Mouse (Mus musculus): ENCODE data around the gene Fam43a. TPM values are rescaled to one million over a fixed set of nuclear protein-coding genes. Genes with fewer than 3 reads are reported as not detected.

The Fam43a gene
- total RNA-seq (2021), result 10 to 100 TPM; 17.3 to 18.1 TPM
- long read RNA-seq, experiment 1, transcript Fam43a-201 (1 exons, 3,075 nt), result major isoform, 15 of 16 reads
- long read RNA-seq, experiment 1, partial matches to known transcripts, result 0 of 16 reads
- long read RNA-seq, experiment 1, other reads (novel, unspliced or antisense), result 1 of 16 reads
- long read RNA-seq, experiment 2, transcript Fam43a-201 (1 exons, 3,075 nt), result major isoform, 17 of 17 reads
- long read RNA-seq, experiment 2, partial matches to known transcripts, result 0 of 17 reads
- long read RNA-seq, experiment 2, other reads (novel, unspliced or antisense), result 0 of 17 reads

DNA sequence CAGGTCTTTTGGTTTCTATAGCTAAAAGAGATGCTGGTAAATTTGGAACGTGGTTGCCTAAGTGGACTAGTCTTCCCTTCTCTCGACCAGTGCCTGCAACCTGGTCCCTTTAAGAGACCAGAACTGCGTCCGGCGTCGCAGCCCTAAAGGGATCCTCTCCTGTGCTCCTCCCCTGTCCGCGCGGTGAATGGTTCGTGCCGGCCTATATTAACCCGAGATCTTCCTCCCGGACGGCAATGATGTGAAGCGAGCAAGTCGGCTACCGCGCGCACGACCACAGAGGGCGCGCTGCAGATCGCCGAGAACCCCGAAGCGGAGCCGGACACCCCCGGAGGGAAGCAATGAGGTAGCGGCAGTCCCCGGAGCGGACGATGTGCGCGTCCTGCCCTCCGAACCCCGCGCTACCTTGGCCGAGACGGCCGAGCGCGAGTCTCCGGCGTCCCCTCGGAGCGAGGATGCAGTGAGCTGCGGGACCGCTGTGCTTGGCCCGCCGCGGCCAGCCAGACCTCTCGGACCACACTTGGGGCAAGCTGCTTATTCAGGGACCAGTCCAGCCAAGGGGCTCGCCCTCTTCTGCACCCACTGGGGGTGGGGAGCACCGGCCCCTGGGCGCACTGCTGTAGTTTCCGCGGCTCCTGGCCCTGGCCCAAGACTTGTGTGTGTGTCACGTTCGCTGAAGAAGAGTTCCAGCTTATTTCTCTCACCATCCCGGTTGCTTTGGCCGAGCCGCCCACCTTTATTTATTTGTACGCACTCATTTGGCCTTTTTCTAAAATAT is at the start of gene Fam43a:
Gene Fam43a, plus strand, starts transcription at position 233 of the 778 bp plus-strand sequence.
- Histone ChIP-seq H3K4me3 (peak within 1 kb of the TSS; percentile 79), H3K27ac (peak within 1 kb of the TSS; percentile 96)
- intact Hi-C loops (cut with DNase I), result loop anchor here (5.0 to 10.0 kb wide), 4 partner anchors 63 to 755 kb away; no protein-coding TSS in a partner anchor
- TF ChIP-seq CTCF (IDR thresholded peaks at IDR 0.05), result peak; percentile 46
- peak; percentile 80 to 86 for DNase-seq (ENCODE audit: extremely low spot score in 1 of 2, low spot score in 2 of 2)

DNA sequence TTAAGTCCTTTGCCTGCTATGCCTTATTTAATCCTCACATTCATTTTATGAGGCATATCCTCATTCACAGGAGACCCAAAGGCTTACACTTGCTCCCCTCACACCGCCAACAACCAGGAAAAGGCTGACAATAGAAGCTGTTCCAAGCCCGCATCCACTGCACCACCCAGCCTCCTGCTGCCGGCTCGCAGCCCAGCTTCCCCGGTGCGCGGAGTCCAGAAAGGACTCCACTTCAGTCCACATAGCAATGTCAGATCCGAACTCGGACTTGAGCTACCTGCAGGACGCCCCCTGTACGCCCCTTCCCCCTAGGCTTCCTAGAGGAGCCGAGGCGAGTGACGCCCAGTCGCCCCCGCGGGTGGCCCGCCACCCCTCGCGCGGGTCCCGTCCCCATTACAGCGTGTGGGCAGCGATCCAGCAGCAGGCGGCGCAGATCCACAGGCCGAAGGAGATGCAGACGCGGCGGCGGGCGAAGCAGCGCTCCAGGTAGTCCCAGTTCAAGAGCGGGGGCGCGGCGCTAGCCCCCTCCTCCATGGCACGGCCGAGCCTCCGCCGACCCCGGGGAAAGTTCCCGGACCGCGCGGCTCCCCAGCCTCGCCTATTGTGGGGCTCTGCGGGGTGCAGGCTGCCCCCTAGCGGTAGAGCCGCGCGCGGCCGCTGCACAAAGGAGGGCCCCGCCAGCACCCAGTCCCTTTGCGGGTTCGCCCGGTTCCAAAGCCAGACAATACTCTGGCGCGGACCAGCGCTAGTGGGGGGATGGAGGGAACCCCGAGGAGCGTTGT is 49.4 kb upstream of the Fam43a start:
- intact Hi-C loops (cut with DNase I), result no loop called here
- peak overlapping the region; percentile 94 for H3K27ac ChIP-seq

DNA sequence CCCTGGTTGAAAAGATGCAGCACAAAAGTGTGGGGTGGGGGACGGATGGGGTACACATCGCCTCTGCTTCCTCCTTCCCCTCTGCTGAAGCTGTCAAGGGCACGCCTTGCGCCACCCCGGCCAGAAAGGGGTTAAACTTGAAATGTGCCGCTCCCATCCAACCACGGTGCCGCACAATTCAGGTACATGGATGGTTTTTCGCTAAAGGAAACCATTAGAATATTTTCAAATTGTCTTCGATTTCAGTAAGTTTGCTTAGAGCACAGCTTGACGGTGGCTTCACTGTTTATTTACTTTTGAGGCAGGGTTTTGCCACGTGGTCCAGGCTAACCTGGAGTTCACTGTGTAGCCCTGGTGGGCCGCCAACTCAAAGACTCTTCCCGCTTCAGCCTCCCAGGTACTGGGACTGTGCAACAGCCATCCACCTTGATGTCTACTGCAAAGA is 48.8 kb upstream of the Fam43a start, which contains the start of gene Tmem44:
Gene Tmem44, minus strand, starts transcription at position 95 of the 445 bp plus-strand sequence.
- Histone ChIP-seq H3K27ac (peak within 1 kb of the TSS; percentile 94), H3K4me3 (peak within 1 kb of the TSS; percentile 71)
- DNase-seq (ENCODE audit: extremely low spot score in 1 of 2, low spot score in 2 of 2), result no peak
- no peak for TF ChIP-seq CTCF (IDR thresholded peaks at IDR 0.05)
- intact Hi-C loops (cut with DNase I), result no loop called here

More for the DNA sequence above, 49.4 kb upstream of the Fam43a start:
- TF ChIP-seq CTCF (IDR thresholded peaks at IDR 0.05), result peak; percentile 98
- DNase-seq (ENCODE audit: extremely low spot score in 1 of 2, low spot score in 2 of 2), result peak; percentile 83 to 84
- peak overlapping the region; percentile 71 for H3K4me3 ChIP-seq

DNA sequence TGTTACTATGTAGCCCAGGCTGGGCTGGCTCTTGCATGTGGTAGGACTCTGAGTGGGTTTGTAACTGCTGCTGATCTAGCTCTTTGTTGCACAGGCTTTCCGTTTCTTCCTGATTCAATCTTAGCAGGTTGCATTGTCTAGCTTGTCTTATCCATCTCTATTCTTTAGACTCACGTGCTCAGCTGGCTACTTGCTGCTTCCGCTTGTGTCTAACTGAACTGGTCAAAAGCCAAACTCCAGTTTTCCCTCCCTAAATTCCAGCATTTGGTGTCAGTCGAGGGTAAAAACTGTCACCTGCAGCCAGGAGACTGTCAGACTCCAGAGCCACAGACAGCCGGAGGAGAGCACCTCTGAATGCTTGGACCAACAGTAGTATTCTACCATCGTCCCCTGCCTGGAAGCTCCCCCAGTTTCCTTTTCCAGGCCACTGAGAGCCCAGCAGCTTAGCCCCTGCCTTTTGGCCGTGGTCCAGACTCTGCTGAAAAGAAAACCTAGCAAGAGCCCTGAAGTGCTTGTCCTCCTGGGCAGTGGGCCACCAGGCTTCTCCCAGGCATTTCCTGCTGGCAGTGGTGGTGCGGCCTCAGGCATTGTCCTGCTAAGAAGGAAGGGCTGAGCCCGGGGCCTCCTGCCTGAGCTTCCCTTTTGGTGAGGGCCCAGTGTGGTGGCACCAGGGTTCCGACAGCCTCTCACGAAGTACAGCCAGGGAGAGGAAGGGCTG is 46.7 kb upstream of the Fam43a start:
- no peak overlapping the region for H3K4me3 ChIP-seq
- TF ChIP-seq CTCF (IDR thresholded peaks at IDR 0.05), result no peak
- peak; percentile 61 to 75 for DNase-seq (ENCODE audit: extremely low spot score in 1 of 2, low spot score in 2 of 2)
- intact Hi-C loops (cut with DNase I), result no loop called here
- peak overlapping the region; percentile 67 for H3K27ac ChIP-seq

DNA sequence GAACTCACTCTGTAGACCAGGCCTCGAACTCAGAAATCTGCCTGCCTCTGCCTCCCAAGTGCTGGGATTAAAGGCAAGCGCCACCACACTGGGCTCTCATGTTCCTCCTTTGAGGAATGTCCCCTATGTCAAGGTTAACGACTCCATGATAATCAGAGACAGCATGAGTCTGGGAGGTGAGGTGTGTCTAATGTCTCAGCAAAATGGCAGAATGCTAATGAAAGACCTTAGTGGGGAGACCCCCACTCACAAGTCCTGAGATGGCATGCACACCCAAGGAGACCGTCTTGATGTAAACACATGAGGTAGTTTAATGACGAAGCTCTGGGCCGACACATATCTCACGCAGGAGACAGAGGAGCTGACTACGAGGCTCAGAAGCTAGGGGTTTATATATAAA is 45.4 kb upstream of the Fam43a start:
- DNase-seq (ENCODE audit: extremely low spot score in 1 of 2, low spot score in 2 of 2), result no peak
- no peak for TF ChIP-seq CTCF (IDR thresholded peaks at IDR 0.05)
- intact Hi-C loops (cut with DNase I), result no loop called here
- no peak overlapping the region for H3K27ac ChIP-seq
- no peak overlapping the region for H3K4me3 ChIP-seq

DNA sequence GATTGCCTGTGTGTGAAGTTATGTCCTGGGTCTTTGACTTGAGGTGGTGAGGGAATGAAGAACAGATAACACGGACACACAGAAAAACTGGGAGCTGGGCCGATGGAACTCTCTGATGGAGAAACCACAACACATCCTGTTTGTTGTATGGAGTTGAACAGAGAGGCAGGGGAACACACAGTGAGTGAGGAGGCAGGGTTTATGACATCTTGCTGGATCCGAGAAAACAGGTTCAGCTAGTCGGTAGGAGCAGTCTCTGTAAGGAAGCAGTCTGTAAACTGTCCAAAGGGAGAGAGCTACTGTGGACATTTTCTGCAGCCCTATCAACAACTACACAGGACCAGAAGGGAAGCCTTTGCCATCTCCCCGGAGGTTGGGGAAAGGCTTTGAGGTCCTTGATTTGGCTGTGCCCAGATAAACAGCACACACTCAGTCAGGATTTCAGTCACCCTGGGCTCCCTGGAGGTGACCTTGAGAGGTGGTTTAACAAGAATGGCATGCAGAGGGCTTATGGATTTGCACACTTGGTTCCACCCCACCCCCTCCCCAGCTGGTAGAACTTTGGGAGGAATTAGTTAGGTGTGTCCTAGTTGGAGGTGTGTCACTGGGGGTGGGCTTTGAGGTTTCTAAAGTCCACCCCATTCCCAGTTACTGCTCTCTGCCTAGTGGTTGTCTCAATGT is 40.1 kb upstream of the Fam43a start:
- DNase-seq (ENCODE audit: extremely low spot score in 1 of 2, low spot score in 2 of 2), result no peak
- intact Hi-C loops (cut with DNase I), result no loop called here

DNA sequence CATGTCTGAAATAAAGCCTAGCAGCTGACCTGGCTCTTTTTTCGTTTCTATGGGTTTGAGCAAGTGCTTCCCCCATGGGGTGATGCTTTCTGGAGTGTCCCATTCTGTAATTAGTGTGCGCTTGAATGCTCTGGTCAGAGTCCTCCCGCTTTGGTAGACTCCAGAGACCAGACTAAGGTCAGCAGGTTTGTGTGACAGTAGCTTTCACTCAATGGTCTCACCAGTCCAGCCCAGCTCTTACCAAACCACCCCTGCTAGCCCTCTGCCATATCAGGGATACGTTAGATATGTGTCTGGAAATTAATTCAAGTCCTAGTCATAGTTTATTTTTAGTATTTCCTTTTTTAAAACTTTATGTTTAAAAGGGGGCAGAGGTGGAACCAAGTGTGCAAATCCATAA is 38.9 kb upstream of the Fam43a start:
- intact Hi-C loops (cut with DNase I), result no loop called here
- no peak for TF ChIP-seq CTCF (IDR thresholded peaks at IDR 0.05)
- no peak for DNase-seq (ENCODE audit: extremely low spot score in 1 of 2, low spot score in 2 of 2)
- Histone ChIP-seq H3K27ac (no peak overlapping the region), H3K4me3 (no peak overlapping the region)

More for the DNA sequence above, 40.1 kb upstream of the Fam43a start:
- Histone ChIP-seq H3K4me3 (no peak overlapping the region), H3K27ac (no peak overlapping the region)
- no peak for TF ChIP-seq CTCF (IDR thresholded peaks at IDR 0.05)

DNA sequence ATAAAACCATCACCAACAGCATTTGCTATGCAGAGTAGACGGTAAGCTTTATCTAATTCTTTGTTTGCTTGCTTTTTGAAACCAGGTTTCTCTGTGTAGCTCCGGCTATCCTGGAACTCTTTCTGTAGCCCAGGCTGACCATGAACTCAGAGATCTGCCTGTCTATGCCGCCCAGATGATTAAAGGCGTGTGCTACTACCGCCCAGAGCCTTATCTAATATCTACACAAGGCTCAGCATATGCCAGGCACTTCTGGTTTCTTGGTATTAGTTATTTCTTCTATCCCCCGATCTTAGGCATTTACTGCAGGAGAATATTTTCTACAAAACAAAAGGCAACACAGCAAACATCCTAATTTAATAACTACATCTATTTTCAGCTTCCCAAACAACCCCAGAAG is 33.9 kb upstream of the Fam43a start:
- intact Hi-C loops (cut with DNase I), result no loop called here
- no peak overlapping the region for H3K27ac ChIP-seq
- no peak overlapping the region for H3K4me3 ChIP-seq
- no peak for DNase-seq (ENCODE audit: extremely low spot score in 1 of 2, low spot score in 2 of 2)
- TF ChIP-seq CTCF (IDR thresholded peaks at IDR 0.05), result no peak

DNA sequence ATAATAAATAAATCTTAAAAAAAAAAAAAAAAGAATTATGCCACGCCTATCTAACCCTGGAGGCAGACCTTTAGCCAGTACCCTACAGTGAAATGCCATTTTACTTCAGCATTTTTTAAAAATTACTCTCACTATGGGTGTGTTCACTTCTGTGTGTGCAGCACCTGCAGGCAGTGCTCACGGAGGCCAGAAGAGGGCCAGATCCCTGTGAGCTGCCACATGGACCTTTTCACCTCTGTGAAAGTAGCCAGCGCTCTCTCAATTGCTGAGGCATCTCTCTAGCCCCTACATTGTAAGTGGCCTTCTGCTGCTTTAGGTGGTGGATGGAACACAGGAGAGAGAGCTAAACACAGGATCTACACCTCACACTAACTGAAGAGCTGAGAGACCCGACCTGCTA is 29.4 kb upstream of the Fam43a start:
- no peak for DNase-seq (ENCODE audit: extremely low spot score in 1 of 2, low spot score in 2 of 2)
- intact Hi-C loops (cut with DNase I), result no loop called here
- Histone ChIP-seq H3K4me3 (no peak overlapping the region), H3K27ac (no peak overlapping the region)
- no peak; the same call in 1 of the 2 replicates for TF ChIP-seq CTCF (IDR thresholded peaks at IDR 0.05)

DNA sequence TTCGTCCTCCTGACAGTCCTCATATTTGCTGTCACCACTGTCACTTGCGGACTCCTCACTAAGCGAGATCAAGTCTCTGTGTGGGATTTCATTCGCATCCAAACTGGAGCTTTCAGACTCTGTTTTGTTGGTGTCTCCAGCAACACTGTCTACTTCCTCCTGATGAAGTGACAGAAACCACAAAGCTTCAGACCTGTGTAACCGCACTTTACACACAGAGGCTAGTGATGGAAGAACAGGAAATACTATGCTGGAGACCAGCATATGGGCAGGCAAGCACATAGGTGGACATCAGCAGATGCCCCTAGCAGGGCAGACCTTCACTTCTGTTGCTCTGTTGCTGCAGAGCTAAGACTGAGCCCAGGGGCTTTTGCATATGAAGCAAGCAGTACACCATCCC is 28.1 kb upstream of the Fam43a start:
- Histone ChIP-seq H3K4me3 (no peak overlapping the region), H3K27ac (no peak overlapping the region)
- no peak for DNase-seq (ENCODE audit: extremely low spot score in 1 of 2, low spot score in 2 of 2)
- intact Hi-C loops (cut with DNase I), result no loop called here
- no peak for TF ChIP-seq CTCF (IDR thresholded peaks at IDR 0.05)

DNA sequence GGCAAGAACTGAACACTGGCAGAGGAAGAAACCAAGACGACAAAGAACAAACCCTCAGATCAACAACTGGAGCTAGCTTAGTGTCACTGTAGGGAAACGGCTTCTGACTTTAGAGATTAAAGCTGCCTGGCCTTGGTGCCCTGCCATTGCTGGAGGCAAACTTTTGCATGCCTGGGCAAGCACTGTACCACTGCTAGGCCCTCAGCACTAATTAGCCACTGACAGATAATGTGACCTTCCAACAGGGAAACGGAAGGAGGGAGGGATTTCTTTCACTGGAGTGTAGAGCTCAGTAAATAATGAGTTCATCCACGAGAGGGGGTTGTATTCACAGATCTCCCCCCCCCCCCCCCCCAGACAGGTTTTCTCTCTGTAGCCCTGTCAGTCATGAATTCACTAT is 27.3 kb upstream of the Fam43a start:
- no peak for DNase-seq (ENCODE audit: extremely low spot score in 1 of 2, low spot score in 2 of 2)
- intact Hi-C loops (cut with DNase I), result no loop called here
- Histone ChIP-seq H3K4me3 (no peak overlapping the region), H3K27ac (no peak overlapping the region)
- no peak for TF ChIP-seq CTCF (IDR thresholded peaks at IDR 0.05)
